Mouse (Mus musculus): Measurements from ENCODE around the gene Cacna1f.

GRCm38 (mm10) chrX:7604004-7604403 is 2.9 kb upstream of the Cacna1f start:
- TF ChIP-seq CTCF (IDR thresholded peaks at IDR 0.05; ENCODE audit: borderline replicate concordance, insufficient read depth, low read depth, low read length) (no peak), POLR2A (IDR thresholded peaks at IDR 0.05; ENCODE audit: borderline replicate concordance, insufficient read depth, low read length) (no peak)

Data from cerebellum, adult 2 months (tissue).